In the genomic region with DNA sequence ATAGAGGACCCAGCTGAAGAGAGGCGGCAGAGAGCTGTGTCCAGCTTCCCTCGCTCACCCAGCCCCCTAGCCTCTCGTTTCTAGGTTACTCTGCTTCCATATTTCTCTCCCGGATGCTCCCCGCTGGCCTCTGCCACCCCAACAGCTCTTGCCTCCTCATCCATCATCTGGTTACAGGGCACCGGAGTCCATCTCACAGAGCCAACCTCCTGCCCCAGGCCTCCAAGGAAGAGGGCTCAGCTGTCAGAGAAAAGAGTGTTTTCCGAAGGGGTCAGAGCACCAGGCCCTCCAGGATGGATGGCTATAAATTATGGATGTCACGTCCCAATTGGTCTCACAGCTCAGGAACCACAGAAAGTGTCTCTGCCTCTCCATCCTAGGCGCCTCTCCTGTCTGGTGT, we compare ENCODE assay signal across 21 mouse cellular contexts. TPM values are rescaled to one million over a fixed set of nuclear protein-coding genes. Genes with fewer than 3 reads are reported as not detected.
DNase-seq lines count a peak whose midpoint lies in the region; ATAC-seq lines count a peak whose summit lies in the region.
"Had no signal": no experiment of that assay in that cellular context is flagged by ENCODE, and none has a peak within 500 bp of the region (broad histone marks: within the 10 kb centered on the region; RNA-seq: fewer than 3 reads in every experiment).

No protein-coding gene starts in this region.

- H3K4me1 ChIP-seq in hindbrain, embryonic 11.5 days (replicated peaks; ENCODE audit: control insufficient read depth, insufficient read depth, low read length), result peaks cover 8% of the 10 kb centered on the region
- peaks cover 16% of the 10 kb centered on the region for H3K4me1 ChIP-seq in hindbrain, embryonic 16.5 days (ENCODE audit: control insufficient read depth, insufficient read depth, low read depth, low read length)

- no peak overlapping the region for H3K4me3 ChIP-seq in hindbrain, embryonic 11.5 days (ENCODE audit: low read depth, low read length)
- no peak overlapping the region for H3K4me3 ChIP-seq in hindbrain, embryonic 16.5 days (ENCODE audit: low read length)
- H3K4me3 ChIP-seq: embryonic facial prominence, embryonic 13.5 days; erythroblast, embryonic 14.5 days; forebrain, embryonic 13.5 days; gastrocnemius, adult 2 months; liver, embryonic 13.5 days had no signal

- H3K9ac ChIP-seq in hindbrain, embryonic 11.5 days (ENCODE audit: low read depth, low read length), result no peak overlapping the region
- H3K9ac ChIP-seq in hindbrain, embryonic 16.5 days (ENCODE audit: low read depth, low read length), result no peak overlapping the region
- H3K9ac ChIP-seq: embryonic facial prominence, embryonic 13.5 days; forebrain, embryonic 13.5 days; liver, embryonic 13.5 days; lung, embryonic 14.5 days had no signal

- peak overlapping the region; percentile 75 for H3K27ac ChIP-seq in hindbrain, embryonic 11.5 days (ENCODE audit: low read depth, low read length)
- no peak overlapping the region for H3K27ac ChIP-seq in hindbrain, embryonic 16.5 days (ENCODE audit: low read depth, low read length)
- H3K27ac ChIP-seq: embryonic facial prominence, embryonic 13.5 days; forebrain, embryonic 13.5 days; gastrocnemius, adult 2 months; liver, embryonic 13.5 days had no signal

- no peaks in the 10 kb centered on the region for H3K9me3 ChIP-seq in hindbrain, embryonic 11.5 days (ENCODE audit: control insufficient read depth, low read length)
- no peaks in the 10 kb centered on the region for H3K9me3 ChIP-seq in hindbrain, embryonic 16.5 days (ENCODE audit: control insufficient read depth, low read length)
- H3K9me3 ChIP-seq: embryonic facial prominence, embryonic 13.5 days; forebrain, embryonic 13.5 days; liver, embryonic 13.5 days had no signal

- no peaks in the 10 kb centered on the region for H3K36me3 ChIP-seq in hindbrain, embryonic 11.5 days (ENCODE audit: control insufficient read depth, insufficient read depth, low read length)
- no peaks in the 10 kb centered on the region for H3K36me3 ChIP-seq in hindbrain, embryonic 16.5 days (ENCODE audit: control insufficient read depth, insufficient read depth, low read length)
- H3K36me3 ChIP-seq: embryonic facial prominence, embryonic 13.5 days; liver, embryonic 13.5 days had no signal

- peak; percentile 56 for DNase-seq in hindbrain, embryonic 11.5 days (ENCODE audit: low spot score)
- DNase-seq in testis, postnatal 10 days (ENCODE audit: low spot score), result peak; percentile 35
- no peak for DNase-seq in testis, postnatal 14 days (ENCODE audit: low spot score)
- peak; percentile 70 for DNase-seq in mesoderm, embryonic 11.5 days (ENCODE audit: low read depth, low spot score)
- no peak for DNase-seq in MN1 (ENCODE audit: low spot score)
- no peak for DNase-seq in cerebellum, postnatal 10 days
- DNase-seq: adrenal gland, postnatal 25 days; cerebellum, adult 8-10 months; gastrocnemius, adult 2 months; kidney, adult 9 months; kidney, postnatal 14 days; layer of hippocampus, postnatal 36 days; liver, embryonic 13.5 days; lung, embryonic 14.5 days; thymus, postnatal 36 days had no signal

- H3K27me3 ChIP-seq in hindbrain, embryonic 11.5 days (ENCODE audit: control insufficient read depth, insufficient read depth, low read length), result no peaks in the 10 kb centered on the region
- no peaks in the 10 kb centered on the region for H3K27me3 ChIP-seq in hindbrain, embryonic 16.5 days (replicated peaks; ENCODE audit: control insufficient read depth, insufficient read depth, low read length)
- H3K27me3 ChIP-seq: embryonic facial prominence, embryonic 13.5 days; forebrain, embryonic 13.5 days; liver, embryonic 13.5 days had no signal

- ATAC-seq in hindbrain, embryonic 11.5 days (ENCODE audit: low FRiP score), result peak; percentile 52
- no peak for ATAC-seq in hindbrain, embryonic 16.5 days
- ATAC-seq: CD4-positive, CD25-positive, alpha-beta regulatory T cell, adult 4 months; forebrain, embryonic 13.5 days; intestine, embryonic 16.5 days had no signal

- H3K4me2 ChIP-seq in hindbrain, embryonic 11.5 days (replicated peaks; ENCODE audit: low read depth, low read length), result no peak overlapping the region
- H3K4me2 ChIP-seq in hindbrain, embryonic 16.5 days (ENCODE audit: low read length), result no peak overlapping the region
- H3K4me2 ChIP-seq: embryonic facial prominence, embryonic 13.5 days; forebrain, embryonic 13.5 days; liver, embryonic 13.5 days; lung, embryonic 14.5 days had no signal

- 41% methylated on average over 9 of the region's 9 CpGs for WGBS in hindbrain, embryonic 11.5 days
- 48% methylated on average over 9 of the region's 9 CpGs for WGBS in hindbrain, embryonic 16.5 days

RNA-seq across cellular contexts. Expression of gene Optc, which starts 23.1 kb away (rescaled TPM):
- 2.4 and 3.0 TPM in 2 replicates for polyA plus RNA-seq in hindbrain, embryonic 11.5 days (2014; fragmentation: Nextera tagmentation; extraction: Ambion mirVana)
- polyA plus RNA-seq in hindbrain, embryonic 16.5 days (2015; fragmentation: Nextera tagmentation; extraction: Ambion mirVana), result 4.0 and 4.1 TPM in 2 replicates
- polyA plus RNA-seq: CD4-positive, CD25-positive, alpha-beta regulatory T cell, adult 4 months; erythroblast, embryonic 14.5 days had no signal

RNA-seq across cellular contexts. Expression of gene Prelp, which starts 36.5 kb away (rescaled TPM):
- polyA plus RNA-seq in hindbrain, embryonic 11.5 days (2014; fragmentation: Nextera tagmentation; extraction: Ambion mirVana), result 3.2 and 3.3 TPM in 2 replicates
- polyA plus RNA-seq in hindbrain, embryonic 16.5 days (2015; fragmentation: Nextera tagmentation; extraction: Ambion mirVana), result 12.0 and 17.0 TPM in 2 replicates
- polyA plus RNA-seq: CD4-positive, CD25-positive, alpha-beta regulatory T cell, adult 4 months; erythroblast, embryonic 14.5 days had no signal

Comparison
In these comparisons a context has a peak if more than half of its experiments do, and no peak if none do; other contexts are left out.
1. DNase-seq: peak in hindbrain, embryonic 11.5 days (single experiment), testis, postnatal 10 days (single experiment) and mesoderm, embryonic 11.5 days (single experiment); none in testis, postnatal 14 days (single experiment), MN1 (single experiment) and cerebellum, postnatal 10 days (0 of 2).